Mouse (Mus musculus) kidney, adult 2 months (tissue): ENCODE measurements around the gene Zfp955a. TPM values are rescaled to one million over a fixed set of nuclear protein-coding genes. Genes with fewer than 3 reads are reported as not detected.
"Not testable (repeated sequence)": the region's sequence is repeated elsewhere in the genome, so short reads cannot be mapped to it uniquely, and the experiment has no call there.

ENCODE experiments used
- DNase-seq: peaks from one replicate; pipeline ENCODE4 v3.0.0; 2021
- H3K27ac ChIP-seq: fragments of 200-500 bp; 2 replicates; pipeline ENCODE4 v1.5.1; 2012; ENCODE audit warnings: low read depth, low read length, control low read depth, inconsistent platforms; ENCODE audit not compliant: insufficient read depth
- H3K27me3 ChIP-seq: fragments of 200-500 bp; replicated peaks from 2 replicates; pipeline ENCODE4 v1.6.1; 2012; ENCODE audit warnings: mild to moderate bottlenecking, moderate library complexity, low read length, inconsistent platforms; ENCODE audit not compliant: control insufficient read depth, insufficient read depth
- H3K36me3 ChIP-seq: fragments of 200-500 bp; 2 replicates; pipeline ENCODE4 v1.6.1; 2012; ENCODE audit warnings: mild to moderate bottlenecking, moderate library complexity, low read length, inconsistent platforms; ENCODE audit not compliant: control insufficient read depth, insufficient read depth
- H3K4me1 ChIP-seq: fragments of 200-500 bp; 2 replicates; pipeline ENCODE4 v1.6.1; 2011; ENCODE audit warnings: low read length; ENCODE audit not compliant: control insufficient read depth, insufficient read depth
- H3K4me3 ChIP-seq: fragments of 200-500 bp; 2 replicates; pipeline ENCODE4 v1.5.1; 2011; ENCODE audit warnings: mild to moderate bottlenecking, low read depth, low read length, control low read depth; ENCODE audit not compliant: insufficient read depth
- CTCF ChIP-seq: fragments of 200-500 bp; conservative IDR thresholded peaks from 2 replicates; pipeline ENCODE4 v1.5.1; 2011; ENCODE audit warnings: low read depth, mild to moderate bottlenecking, control low read depth, low read length, moderate library complexity, mixed read lengths; ENCODE audit not compliant: insufficient read depth, insufficient read length
- POLR2A ChIP-seq: fragments of 200-500 bp; IDR thresholded peaks from one replicate; pipeline ENCODE4 v1.6.1; 2011; ENCODE audit warnings: low read depth, low read length, control low read depth
- WGBS: fragments of 180-500 bp; shearing (Covaris S2); methylation state at CpG from one replicate; pipeline ENCODE4 v1.1.7; 2018; 5-methylcytosine and 5-hydroxymethylcytosine counted together
- polyA plus RNA-seq: library from polyadenylated mRNA; depleted of rRNA; stranded (reverse); fragments of >200 nt; gene quantifications from 2 replicates; pipeline ENCODE4 v1.2.3, GENCODE M21; 2012; rRNA removed

Zfp955a gene
- polyA plus RNA-seq, result 0.94 and 1.6 TPM in 2 replicates

DNA sequence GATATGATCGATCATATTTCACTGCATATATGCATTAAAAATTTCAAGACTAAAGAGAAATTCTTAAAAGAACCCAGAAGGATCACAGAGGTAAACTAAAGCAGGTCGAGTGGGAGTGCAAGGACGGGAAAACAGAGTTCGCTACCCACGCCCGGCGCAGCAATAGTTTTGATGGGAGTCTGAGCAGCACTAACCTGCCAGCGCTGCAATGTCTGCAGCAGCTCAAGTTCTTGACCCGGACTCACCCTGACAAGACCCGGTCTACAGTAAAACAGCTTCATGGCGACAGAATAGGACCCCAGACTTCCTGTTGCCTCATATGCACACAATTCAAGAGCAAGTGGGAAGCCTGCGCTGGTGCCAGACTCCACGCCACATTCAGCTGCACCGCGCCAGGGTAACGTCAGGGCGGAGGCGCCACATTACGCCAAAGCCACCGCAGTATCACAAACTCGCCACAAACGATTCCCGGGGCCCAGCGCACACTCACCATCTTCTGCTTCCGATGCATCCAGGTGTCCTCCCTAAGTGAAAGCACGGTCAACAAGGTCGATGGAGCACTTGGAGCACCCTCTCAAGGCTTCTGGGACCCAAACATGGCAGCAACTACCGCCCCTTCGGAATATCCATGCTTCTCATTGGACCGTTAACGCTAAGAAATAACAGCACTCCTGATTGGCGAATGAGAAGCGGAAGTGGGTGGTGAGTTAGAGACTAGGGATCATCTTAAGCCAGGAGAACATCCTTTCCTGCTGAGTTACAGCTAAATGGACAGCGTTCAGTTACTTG is at the start of gene Zfp955a:
TSS of gene Zfp955a (minus strand) at position 616 of the 789 bp plus-strand sequence.
- not testable (repeated sequence) for H3K27ac ChIP-seq, H3K27me3 ChIP-seq

DNA sequence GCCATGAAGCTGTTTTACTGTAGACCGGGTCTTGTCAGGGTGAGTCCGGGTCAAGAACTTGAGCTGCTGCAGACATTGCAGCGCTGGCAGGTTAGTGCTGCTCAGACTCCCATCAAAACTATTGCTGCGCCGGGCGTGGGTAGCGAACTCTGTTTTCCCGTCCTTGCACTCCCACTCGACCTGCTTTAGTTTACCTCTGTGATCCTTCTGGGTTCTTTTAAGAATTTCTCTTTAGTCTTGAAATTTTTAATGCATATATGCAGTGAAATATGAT is 34.9 kb upstream of the Zfp955a start:
- not testable (repeated sequence) for H3K36me3 ChIP-seq, DNase-seq, H3K4me1 ChIP-seq, H3K27me3 ChIP-seq, H3K27ac ChIP-seq, H3K4me3 ChIP-seq
- WGBS, result no CpG with 5 or more reads among the region's 9 CpGs

More for the DNA sequence above, at the start of gene Zfp955a:
- not testable (repeated sequence) for H3K4me3 ChIP-seq, H3K4me1 ChIP-seq, H3K36me3 ChIP-seq, DNase-seq
- whole genome bisulfite sequencing, result 15% methylated on average over 1 of the region's 34 CpGs

DNA sequence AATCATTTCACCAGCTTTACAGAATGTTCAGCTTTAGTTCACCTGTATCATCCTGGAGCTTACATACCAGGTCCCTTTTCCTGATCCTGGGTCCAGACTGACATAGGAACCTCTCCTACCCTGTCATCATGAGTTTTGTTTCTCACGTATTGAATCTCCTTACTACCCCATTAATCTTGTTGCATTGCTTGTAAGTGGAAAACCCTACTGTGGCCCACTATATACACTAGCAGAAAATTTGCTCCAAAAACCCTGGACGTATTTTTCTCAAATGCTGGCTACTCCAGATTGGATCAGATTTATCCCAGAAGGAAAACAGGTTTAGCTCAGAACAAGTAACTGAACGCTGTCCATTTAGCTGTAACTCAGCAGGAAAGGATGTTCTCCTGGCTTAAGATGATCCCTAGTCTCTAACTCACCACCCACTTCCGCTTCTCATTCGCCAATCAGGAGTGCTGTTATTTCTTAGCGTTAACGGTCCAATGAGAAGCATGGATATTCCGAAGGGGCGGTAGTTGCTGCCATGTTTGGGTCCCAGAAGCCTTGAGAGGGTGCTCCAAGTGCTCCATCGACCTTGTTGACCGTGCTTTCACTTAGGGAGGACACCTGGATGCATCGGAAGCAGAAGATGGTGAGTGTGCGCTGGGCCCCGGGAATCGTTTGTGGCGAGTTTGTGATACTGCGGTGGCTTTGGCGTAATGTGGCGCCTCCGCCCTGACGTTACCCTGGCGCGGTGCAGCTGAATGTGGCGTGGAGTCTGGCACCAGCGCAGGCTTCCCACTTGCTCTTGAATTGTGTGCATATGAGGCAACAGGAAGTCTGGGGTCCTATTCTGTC is 34.3 kb upstream of the Zfp955a start, which contains the start of gene Zfp955b:
TSS of gene Zfp955b (plus strand) at position 506 of the 837 bp plus-strand sequence.
- H3K4me3 ChIP-seq, H3K27ac ChIP-seq, H3K4me1 ChIP-seq, H3K27me3 ChIP-seq, H3K36me3 ChIP-seq, DNase-seq: not testable (repeated sequence)
- WGBS, result no CpG with 5 or more reads among the region's 25 CpGs

DNA sequence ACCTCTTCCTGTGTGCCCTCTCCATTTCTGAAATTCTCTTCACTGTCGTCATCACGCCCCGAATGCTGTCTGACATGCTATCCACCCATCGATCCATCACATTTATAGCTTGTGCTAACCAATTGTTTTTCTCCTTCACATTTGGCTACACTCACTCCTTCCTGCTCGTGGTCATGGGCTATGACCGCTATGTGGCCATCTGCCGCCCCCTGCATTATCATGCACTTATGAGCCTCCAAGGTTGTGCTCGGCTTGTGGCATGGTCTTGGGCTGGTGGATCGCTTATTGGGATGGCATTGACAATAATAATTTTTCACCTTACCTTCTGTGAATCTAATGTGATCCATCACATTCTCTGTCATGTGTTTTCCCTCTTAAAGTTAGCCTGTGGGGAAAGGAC is 14.0 kb upstream of the Zfp955a start:
- DNase-seq, result no peak
- no peak overlapping the region for H3K27ac ChIP-seq
- H3K4me1 ChIP-seq, result no peaks in the 10 kb centered on the region
- no peak for TF ChIP-seq POLR2A
- TF ChIP-seq CTCF, result no peak
- H3K4me3 ChIP-seq, result no peak overlapping the region
- no peaks in the 10 kb centered on the region for H3K27me3 ChIP-seq
- 76% methylated on average over 9 of the region's 9 CpGs for WGBS
- H3K36me3 ChIP-seq, result no peaks in the 10 kb centered on the region

DNA sequence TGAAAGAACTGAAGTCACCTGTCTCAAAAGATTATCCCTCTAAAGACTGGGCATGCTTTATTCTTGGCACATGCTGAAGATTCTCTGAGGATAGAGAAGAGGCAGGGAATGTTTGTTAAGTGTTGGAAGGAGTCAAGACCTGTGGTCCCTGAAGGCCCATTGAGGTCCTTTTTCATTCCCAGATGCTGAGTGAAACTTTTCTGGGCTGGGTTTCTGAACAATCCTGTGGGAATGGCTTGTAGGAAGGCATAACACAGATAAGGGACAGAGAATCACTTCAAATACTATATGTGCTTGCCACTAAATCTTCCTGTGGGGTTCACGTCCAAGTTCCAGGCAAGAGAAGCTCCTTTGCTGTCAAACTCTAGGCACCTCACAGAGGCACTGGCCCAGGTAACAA is 9.4 kb upstream of the Zfp955a start, which contains the start of gene Olfr63:
TSS of gene Olfr63 (plus strand) at position 301 of the 400 bp plus-strand sequence.
- DNase-seq, result no peak
- no peaks in the 10 kb centered on the region for H3K4me1 ChIP-seq
- 83% methylated on average over 1 of the region's 1 CpGs for WGBS
- H3K27me3 ChIP-seq, result no peaks in the 10 kb centered on the region
- no peak within 1 kb of the TSS for H3K27ac ChIP-seq
- no peak for TF ChIP-seq CTCF
- TF ChIP-seq POLR2A, result no peak
- H3K4me3 ChIP-seq, result no peak within 1 kb of the TSS
- no peaks in the 10 kb centered on the region for H3K36me3 ChIP-seq

DNA sequence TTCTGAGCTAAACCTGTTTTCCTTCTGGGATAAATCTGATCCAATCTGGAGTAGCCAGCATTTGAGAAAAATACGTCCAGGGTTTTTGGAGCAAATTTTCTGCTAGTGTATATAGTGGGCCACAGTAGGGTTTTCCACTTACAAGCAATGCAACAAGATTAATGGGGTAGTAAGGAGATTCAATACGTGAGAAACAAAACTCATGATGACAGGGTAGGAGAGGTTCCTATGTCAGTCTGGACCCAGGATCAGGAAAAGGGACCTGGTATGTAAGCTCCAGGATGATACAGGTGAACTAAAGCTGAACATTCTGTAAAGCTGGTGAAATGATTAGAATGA is 343 bp upstream of the Zfp955a start:
- DNase-seq, H3K36me3 ChIP-seq, H3K27me3 ChIP-seq, H3K27ac ChIP-seq, H3K4me1 ChIP-seq, H3K4me3 ChIP-seq: not testable (repeated sequence)
- WGBS, result no CpG with 5 or more reads among the region's 2 CpGs

DNA sequence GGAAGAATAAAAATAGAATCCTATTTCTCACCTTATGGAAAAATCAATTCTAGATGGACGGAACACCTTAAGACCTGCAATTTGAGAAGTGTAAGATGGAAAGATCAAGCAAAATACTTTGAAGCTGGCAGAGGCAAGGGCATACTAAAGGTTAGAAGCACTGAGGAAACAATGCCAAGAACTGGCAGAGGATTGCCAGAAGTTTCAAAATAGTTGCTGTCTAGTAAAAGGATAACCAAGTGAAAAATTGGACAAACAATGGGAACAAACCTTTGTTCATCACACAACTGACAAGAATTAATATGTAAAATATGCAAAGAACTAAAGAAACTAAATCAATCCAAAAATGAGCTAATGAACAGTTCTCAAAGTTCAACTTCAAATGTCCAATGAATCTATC is 18.3 kb downstream of the Zfp955a start:
- DNase-seq, result peak; percentile 73

DNA sequence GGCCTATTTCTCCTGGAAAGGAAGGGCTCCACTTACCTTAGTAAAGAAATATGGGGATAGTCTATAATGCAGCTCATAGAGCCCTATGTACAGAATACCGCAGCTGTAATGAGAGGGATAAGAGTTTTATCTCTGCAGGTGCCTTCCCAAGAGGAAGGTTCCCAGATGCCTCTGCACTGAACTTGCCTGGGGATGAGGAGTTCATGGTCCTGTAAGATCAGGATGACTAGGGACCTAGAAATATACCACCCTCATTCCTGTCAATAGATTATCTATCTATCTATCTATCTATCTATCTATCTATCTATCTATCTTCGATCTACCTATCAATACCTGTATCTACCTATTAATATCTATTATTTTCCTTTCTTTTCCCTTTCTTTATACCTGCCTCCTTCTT is 33.4 kb downstream of the Zfp955a start, which contains the start of gene Olfr1564:
TSS of gene Olfr1564 (minus strand) at position 101 of the 400 bp plus-strand sequence.
- Histone ChIP-seq H3K27ac (no peak within 1 kb of the TSS), H3K4me3 (no peak within 1 kb of the TSS), H3K4me1 (no peaks in the 10 kb centered on the region), H3K27me3 (no peaks in the 10 kb centered on the region), H3K36me3 (no peaks in the 10 kb centered on the region)
- no peak for DNase-seq
- WGBS, result 78% methylated on average over 2 of the region's 2 CpGs
- TF ChIP-seq CTCF (no peak), POLR2A (no peak)

More for the DNA sequence above, 18.3 kb downstream of the Zfp955a start:
- not testable (repeated sequence) for H3K4me3 ChIP-seq, H3K36me3 ChIP-seq, H3K4me1 ChIP-seq, H3K27ac ChIP-seq, H3K27me3 ChIP-seq
- 83% methylated on average over 1 of the region's 1 CpGs for WGBS

DNA sequence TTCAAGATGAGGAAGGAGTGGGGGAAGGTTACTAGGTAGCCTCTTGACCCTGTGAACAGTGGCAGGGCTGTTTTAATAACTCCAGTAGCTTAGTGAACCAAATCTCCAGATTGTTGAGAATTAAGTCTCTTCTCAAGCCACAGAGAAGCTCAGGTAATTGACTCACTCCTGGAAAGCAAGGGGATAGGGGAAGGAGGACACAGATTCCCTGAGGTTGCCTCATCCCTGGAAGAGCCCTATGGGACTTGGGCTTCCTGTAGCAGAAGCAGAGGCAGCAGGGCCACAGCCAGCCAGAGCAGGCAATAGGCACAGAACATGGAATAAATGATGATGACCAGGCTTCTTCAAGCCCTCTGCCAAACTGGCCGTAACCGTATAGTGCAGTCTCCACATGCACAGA is 63.9 kb downstream of the Zfp955a start, which contains the start of gene Olfr239:
TSS of gene Olfr239 (plus strand) at position 301 of the 400 bp plus-strand sequence.
- not testable (repeated sequence) for H3K27ac ChIP-seq, H3K4me3 ChIP-seq, DNase-seq, H3K36me3 ChIP-seq, H3K27me3 ChIP-seq, H3K4me1 ChIP-seq
- no CpG with 5 or more reads among the region's 2 CpGs for WGBS
